Comparison of ENCODE assay signal across 8 mouse cellular contexts in genomic region chr11:70668335-70668770, GRCm38 (mm10). TPM values are rescaled to one million over a fixed set of nuclear protein-coding genes. Genes with fewer than 3 reads are reported as not detected.
DNase-seq lines count a peak whose midpoint lies in the region; ATAC-seq and TF ChIP-seq lines count a peak whose summit lies in the region.

No protein-coding gene starts in this region.

- H3K27ac ChIP-seq in gastrocnemius, adult 2 months, result peak overlapping the region; percentile 99
- peak overlapping the region; percentile 96 for H3K27ac ChIP-seq in testis, adult 2 months (ENCODE audit: control insufficient read depth, insufficient read depth, low read depth, low read length)
- H3K27ac ChIP-seq in heart, embryonic 16.5 days (ENCODE audit: low read length), result peak overlapping the region; percentile 89
- peak overlapping the region; percentile 92 for H3K27ac ChIP-seq in liver, embryonic 13.5 days
- H3K27ac ChIP-seq in stomach, embryonic 14.5 days (ENCODE audit: low read length), result peak overlapping the region; percentile 71

- no peaks in the 10 kb centered on the region for H3K27me3 ChIP-seq in testis, adult 2 months (ENCODE audit: control insufficient read depth, insufficient read depth, low read length)
- H3K27me3 ChIP-seq in heart, embryonic 16.5 days (ENCODE audit: control insufficient read depth, insufficient read depth, low read length), result no peaks in the 10 kb centered on the region
- H3K27me3 ChIP-seq in liver, embryonic 13.5 days, result no peaks in the 10 kb centered on the region
- H3K27me3 ChIP-seq in stomach, embryonic 14.5 days (ENCODE audit: control insufficient read depth, insufficient read depth, low read length), result no peaks in the 10 kb centered on the region

- H3K9ac ChIP-seq in heart, embryonic 16.5 days (ENCODE audit: low read length), result peak overlapping the region; percentile 78
- H3K9ac ChIP-seq in liver, embryonic 13.5 days, result peak overlapping the region; percentile 75
- peak overlapping the region; percentile 37 for H3K9ac ChIP-seq in stomach, embryonic 14.5 days (replicated peaks; ENCODE audit: low read depth, low read length)

- H3K36me3 ChIP-seq in testis, adult 2 months (ENCODE audit: control insufficient read depth, insufficient read depth, low read length), result no peaks in the 10 kb centered on the region; the same call in 1 of the 2 replicates
- peaks cover 25% of the 10 kb centered on the region for H3K36me3 ChIP-seq in heart, embryonic 16.5 days (ENCODE audit: control insufficient read depth, insufficient read depth)
- H3K36me3 ChIP-seq in liver, embryonic 13.5 days, result peaks cover 36% of the 10 kb centered on the region
- H3K36me3 ChIP-seq in stomach, embryonic 14.5 days (ENCODE audit: control insufficient read depth, insufficient read depth, low read length), result peaks cover 25% of the 10 kb centered on the region

- peak; percentile 90 for DNase-seq in gastrocnemius, adult 2 months
- DNase-seq in gastrocnemius, adult 18-20 months (ENCODE audit: low spot score), result no peak
- DNase-seq in testis, postnatal 14 days (ENCODE audit: low spot score), result no peak
- DNase-seq in liver, embryonic 13.5 days, result no peak
- no peak for DNase-seq in left cerebral cortex, adult 11 months (ENCODE audit: low spot score)

- 2% methylated on average over 15 of the region's 15 CpGs for WGBS in heart, embryonic 16.5 days
- under 1% methylated on average over 15 of the region's 15 CpGs for WGBS in liver, embryonic 13.5 days (ENCODE audit: insufficient replicate concordance)
- under 1% methylated on average over 15 of the region's 15 CpGs for WGBS in stomach, embryonic 14.5 days

- 0 out of 2 replicates have a peak, but pooled peaks have one; percentile 5 for TF ChIP-seq POLR2A in testis, adult 2 months (IDR thresholded peaks at IDR 0.05; ENCODE audit: control insufficient read depth, low read depth, low read length)

- TF ChIP-seq CTCF in gastrocnemius, adult 2 months (IDR thresholded peaks at IDR 0.05), result no peak
- no peak for TF ChIP-seq CTCF in testis, adult 2 months (IDR thresholded peaks at IDR 0.05; ENCODE audit: control insufficient read depth, insufficient read depth, insufficient replicate concordance, low read depth, low read length)

- ATAC-seq in heart, embryonic 16.5 days (replicated peaks; ENCODE audit: extremely low read depth, insufficient read depth, low FRiP score), result peak; percentile 18
- peak; percentile 71 for ATAC-seq in liver, embryonic 13.5 days (ENCODE audit: low read depth)
- ATAC-seq in stomach, embryonic 14.5 days (ENCODE audit: insufficient number of reproducible peaks, insufficient read depth, low FRiP score, low read depth), result peak; percentile 56

- H3K4me3 ChIP-seq in gastrocnemius, adult 2 months, result peak overlapping the region; percentile 75
- peak overlapping the region; percentile 95 for H3K4me3 ChIP-seq in testis, adult 2 months (ENCODE audit: control insufficient read depth, low read depth, low read length)
- H3K4me3 ChIP-seq in heart, embryonic 16.5 days (ENCODE audit: low read length), result peak overlapping the region; percentile 68
- H3K4me3 ChIP-seq in liver, embryonic 13.5 days (replicated peaks), result peak overlapping the region; percentile 79
- H3K4me3 ChIP-seq in stomach, embryonic 14.5 days (ENCODE audit: low read depth, low read length), result peak overlapping the region; percentile 64

- no peaks in the 10 kb centered on the region for H3K9me3 ChIP-seq in heart, embryonic 16.5 days (replicated peaks; ENCODE audit: control insufficient read depth, low read length)
- no peaks in the 10 kb centered on the region for H3K9me3 ChIP-seq in liver, embryonic 13.5 days (replicated peaks)
- no peaks in the 10 kb centered on the region for H3K9me3 ChIP-seq in stomach, embryonic 14.5 days (ENCODE audit: control insufficient read depth, low read depth, low read length)

- intact Hi-C loops in gastrocnemius, adult 2 months (cut with DNase I), result loop anchor here (2.0 kb wide), 1 partner anchor 14 kb away; the partner anchor contains the start of gene Pfn1

- peaks cover 16% of the 10 kb centered on the region for H3K4me1 ChIP-seq in testis, adult 2 months (ENCODE audit: control insufficient read depth, insufficient read depth, low read length)
- peaks cover 13% of the 10 kb centered on the region for H3K4me1 ChIP-seq in heart, embryonic 16.5 days (ENCODE audit: control insufficient read depth, insufficient read depth, low read length)
- H3K4me1 ChIP-seq in liver, embryonic 13.5 days (replicated peaks), result peaks cover 46% of the 10 kb centered on the region
- H3K4me1 ChIP-seq in stomach, embryonic 14.5 days (ENCODE audit: control insufficient read depth, insufficient read depth, low read length), result peaks cover 19% of the 10 kb centered on the region

- H3K4me2 ChIP-seq in heart, embryonic 16.5 days (ENCODE audit: low read depth, low read length), result peak overlapping the region; percentile 91
- H3K4me2 ChIP-seq in liver, embryonic 13.5 days, result peak overlapping the region; percentile 78
- H3K4me2 ChIP-seq in stomach, embryonic 14.5 days (replicated peaks; ENCODE audit: low read depth, low read length), result peak overlapping the region; percentile 60

RNA-seq across cellular contexts. Expression of gene Spag7, which starts 0.9 kb away (rescaled TPM):
- 10 to 100 TPM; 86.3 to 86.4 TPM for total RNA-seq in gastrocnemius, adult 2 months (2021)
- 100 to 1,000 TPM in 1 of 2 experiments, 10 to 100 TPM in 1; 83.4 to 103 TPM for total RNA-seq in gastrocnemius, adult 18-20 months (2021)
- polyA plus RNA-seq in testis, adult 2 months (2012; rRNA removed), result 44.5 and 47.9 TPM in 2 replicates
- 186 and 191 TPM in 2 replicates for polyA plus RNA-seq in heart, embryonic 16.5 days (2015; fragmentation: Nextera tagmentation; extraction: Ambion mirVana)
- 69.2 and 72.4 TPM in 2 replicates for polyA plus RNA-seq in liver, embryonic 13.5 days (2015; fragmentation: Nextera tagmentation; extraction: Ambion mirVana)
- 147 and 170 TPM in 2 replicates for polyA plus RNA-seq in stomach, embryonic 14.5 days (2014; fragmentation: Nextera tagmentation; extraction: Ambion mirVana)

RNA-seq across cellular contexts. Expression of gene Eno3, which starts 11.4 kb away (rescaled TPM):
- 1,000 to 10,000 TPM; 7,153 to 7,488 TPM for total RNA-seq in gastrocnemius, adult 2 months (2021)
- 1,000 to 10,000 TPM; 5,616 to 7,081 TPM for total RNA-seq in gastrocnemius, adult 18-20 months (2021)
- polyA plus RNA-seq in testis, adult 2 months (2012; rRNA removed), result 85.9 and 101 TPM in 2 replicates
- polyA plus RNA-seq in heart, embryonic 16.5 days (2015; fragmentation: Nextera tagmentation; extraction: Ambion mirVana), result 578 and 593 TPM in 2 replicates
- polyA plus RNA-seq in liver, embryonic 13.5 days (2015; fragmentation: Nextera tagmentation; extraction: Ambion mirVana), result 5.5 and 6.7 TPM in 2 replicates
- 12.3 and 14.5 TPM in 2 replicates for polyA plus RNA-seq in stomach, embryonic 14.5 days (2014; fragmentation: Nextera tagmentation; extraction: Ambion mirVana)

RNA-seq across cellular contexts. Expression of gene Pfn1, which starts 13.9 kb away (rescaled TPM):
- 100 to 1,000 TPM; 252 to 257 TPM for total RNA-seq in gastrocnemius, adult 2 months (2021)
- 100 to 1,000 TPM; 217 to 233 TPM for total RNA-seq in gastrocnemius, adult 18-20 months (2021)
- 113 and 158 TPM in 2 replicates for polyA plus RNA-seq in testis, adult 2 months (2012; rRNA removed)
- polyA plus RNA-seq in heart, embryonic 16.5 days (2015; fragmentation: Nextera tagmentation; extraction: Ambion mirVana), result 1,225 and 1,312 TPM in 2 replicates
- polyA plus RNA-seq in liver, embryonic 13.5 days (2015; fragmentation: Nextera tagmentation; extraction: Ambion mirVana), result 1,347 and 1,531 TPM in 2 replicates
- polyA plus RNA-seq in stomach, embryonic 14.5 days (2014; fragmentation: Nextera tagmentation; extraction: Ambion mirVana), result 2,006 and 2,065 TPM in 2 replicates

RNA-seq across cellular contexts. Expression of gene Camta2, which starts 19.6 kb away (rescaled TPM):
- 10 to 100 TPM; 39.6 to 44.9 TPM for total RNA-seq in gastrocnemius, adult 2 months (2021)
- total RNA-seq in gastrocnemius, adult 18-20 months (2021), result 10 to 100 TPM; 40.6 TPM
- 10.3 and 10.6 TPM in 2 replicates for polyA plus RNA-seq in testis, adult 2 months (2012; rRNA removed)
- 15.0 and 15.6 TPM in 2 replicates for polyA plus RNA-seq in heart, embryonic 16.5 days (2015; fragmentation: Nextera tagmentation; extraction: Ambion mirVana)
- polyA plus RNA-seq in liver, embryonic 13.5 days (2015; fragmentation: Nextera tagmentation; extraction: Ambion mirVana), result 2.8 and 3.6 TPM in 2 replicates
- polyA plus RNA-seq in stomach, embryonic 14.5 days (2014; fragmentation: Nextera tagmentation; extraction: Ambion mirVana), result 16.1 and 19.2 TPM in 2 replicates

RNA-seq across cellular contexts. Expression of gene Slc25a11, which starts 21.1 kb away (rescaled TPM):
- total RNA-seq in gastrocnemius, adult 2 months (2021), result 100 to 1,000 TPM; 264 to 408 TPM
- 100 to 1,000 TPM; 292 to 304 TPM for total RNA-seq in gastrocnemius, adult 18-20 months (2021)
- polyA plus RNA-seq in testis, adult 2 months (2012; rRNA removed), result 27.2 and 29.4 TPM in 2 replicates
- 346 and 351 TPM in 2 replicates for polyA plus RNA-seq in heart, embryonic 16.5 days (2015; fragmentation: Nextera tagmentation; extraction: Ambion mirVana)
- 72.8 and 73.8 TPM in 2 replicates for polyA plus RNA-seq in liver, embryonic 13.5 days (2015; fragmentation: Nextera tagmentation; extraction: Ambion mirVana)
- 151 and 157 TPM in 2 replicates for polyA plus RNA-seq in stomach, embryonic 14.5 days (2014; fragmentation: Nextera tagmentation; extraction: Ambion mirVana)

Comparison
In these comparisons a context has a peak if more than half of its experiments do, and no peak if none do; other contexts are left out.
1. ATAC-seq: peak in every context shown above with its lines; median percentile 71 in liver, embryonic 13.5 days; 56 in stomach, embryonic 14.5 days; 18 in heart, embryonic 16.5 days.